Mouse (Mus musculus) liver, adult 2 months (tissue): ENCODE results near the gene Wdr43. TPM values are rescaled to one million over a fixed set of nuclear protein-coding genes. Genes with fewer than 3 reads are reported as not detected.
A peak's percentile ranks its signal among the peaks of the same experiment; 100 is the strongest.

Experiments
- DNase-seq: peaks from one replicate; pipeline ENCODE4 v3.0.0-alpha.2; 2011; ENCODE audit warnings: low read depth, low spot score; ENCODE audit errors: extremely low read depth
- H3K27ac ChIP-seq: fragments of 200-500 bp; replicated peaks from 2 replicates; pipeline ENCODE4 v1.5.1; 2012; ENCODE audit warnings: low read depth, mild to moderate bottlenecking, control low read depth, inconsistent platforms, low read length; ENCODE audit not compliant: insufficient read depth
- H3K27me3 ChIP-seq: fragments of 200-500 bp; 2 replicates; pipeline ENCODE4 v1.6.1; 2012; ENCODE audit warnings: mild to moderate bottlenecking, moderate library complexity, low read length, inconsistent platforms; ENCODE audit not compliant: control insufficient read depth, insufficient read depth
- H3K36me3 ChIP-seq: fragments of 200-500 bp; 2 replicates; pipeline ENCODE4 v1.6.1; 2012; ENCODE audit warnings: low read length, inconsistent platforms; ENCODE audit not compliant: control insufficient read depth, insufficient read depth
- H3K4me1 ChIP-seq: fragments of 200-500 bp; 2 replicates; pipeline ENCODE4 v1.6.1; 2011; ENCODE audit warnings: low read length; ENCODE audit not compliant: control insufficient read depth, insufficient read depth
- H3K4me3 ChIP-seq: fragments of 200-500 bp; 2 replicates; pipeline ENCODE4 v1.5.1; 2011; ENCODE audit warnings: low read depth, mild to moderate bottlenecking, control low read depth, low read length, moderate library complexity; ENCODE audit not compliant: insufficient read depth
- H3K79me2 ChIP-seq: fragments of 200-500 bp; 2 replicates; pipeline ENCODE4 v1.6.1; 2012; ENCODE audit warnings: inconsistent platforms, mild to moderate bottlenecking, low read length, moderate library complexity; ENCODE audit not compliant: control insufficient read depth, insufficient read depth
- H3K9ac ChIP-seq: fragments of 200-500 bp; 2 replicates; pipeline ENCODE4 v1.6.1; 2012; ENCODE audit warnings: low read depth, mild to moderate bottlenecking, control low read depth, inconsistent platforms, low read length
- CTCF ChIP-seq: fragments of 200-500 bp; IDR thresholded peaks from 2 replicates; pipeline ENCODE4 v1.5.1; 2011; ENCODE audit warnings: low read depth, low read length, control low read depth
- POLR2A ChIP-seq: fragments of 200-500 bp; IDR thresholded peaks from 2 replicates; pipeline ENCODE4 v1.6.1; 2011; ENCODE audit warnings: low read length, control low read depth; ENCODE audit not compliant: insufficient read depth; ENCODE audit errors: extremely low read depth
- WGBS: fragments of 180-500 bp; shearing (Covaris S2); methylation state at CpG from one replicate; pipeline ENCODE4 v1.1.7; 2018; 5-methylcytosine and 5-hydroxymethylcytosine counted together
- polyA plus RNA-seq: library from polyadenylated mRNA; depleted of rRNA; stranded (reverse); fragments of >200 nt; gene quantifications from 2 replicates; pipeline ENCODE4 v1.2.3, GENCODE M21; 2012
- total RNA-seq: library from RNA; depleted of rRNA; stranded (reverse); fragments of >200 nt; gene quantifications from 2 replicates; pipeline ENCODE4 v1.2.3, GENCODE M21; 2014

The Wdr43 gene
- total and polyA plus RNA-seq, 2 experiments = 4.8 to 19.5 TPM

- H3K36me3 ChIP-seq = peaks cover 1% of the 10 kb centered on the region; the same call in 1 of the 2 replicates
- under 1% methylated on average over 73 of the region's 73 CpGs for WGBS
- peak overlapping the region; percentile 93 for H3K9ac ChIP-seq
- H3K79me2 ChIP-seq = peaks cover 22% of the 10 kb centered on the region
- H3K4me3 ChIP-seq = peak overlapping the region; percentile 96
- TF ChIP-seq POLR2A (no peak), CTCF (no peak)
- H3K27ac ChIP-seq = peak overlapping the region; percentile 40
- no peak for DNase-seq
- peaks cover 12% of the 10 kb centered on the region; the same call in 1 of the 2 replicates for H3K4me1 ChIP-seq
- no peaks in the 10 kb centered on the region for H3K27me3 ChIP-seq
Measured at GRCm38 (mm10) chr17:71616319-71617032, 781 bp downstream of the Wdr43 start.

- H3K79me2 ChIP-seq = peaks cover 25% of the 10 kb centered on the region
- peak overlapping the region; percentile 93; the same call in 1 of the 2 replicates for H3K9ac ChIP-seq
- no peaks in the 10 kb centered on the region for H3K27me3 ChIP-seq
- no peak for TF ChIP-seq POLR2A
- 1% methylated on average over 10 of the region's 10 CpGs for WGBS
- peaks cover 12% of the 10 kb centered on the region; the same call in 1 of the 2 replicates for H3K4me1 ChIP-seq
- H3K4me3 ChIP-seq = peak overlapping the region; percentile 96
- peak; percentile 34 for DNase-seq
- H3K27ac ChIP-seq = no peak overlapping the region
- peaks cover 1% of the 10 kb centered on the region; the same call in 1 of the 2 replicates for H3K36me3 ChIP-seq
Measured at GRCm38 (mm10) chr17:71617033-71617362, 1.3 kb downstream of the Wdr43 start.

GRCm38 (mm10) chr17:71617974-71618373 lies 2.3 kb downstream of the Wdr43 start:
- no peak for DNase-seq
- TF ChIP-seq CTCF (no peak), POLR2A (no peak)
- 35% methylated on average over 4 of the region's 4 CpGs for WGBS
- H3K36me3 ChIP-seq = peaks cover 1% of the 10 kb centered on the region; the same call in 1 of the 2 replicates
- peaks cover 12% of the 10 kb centered on the region; the same call in 1 of the 2 replicates for H3K4me1 ChIP-seq
- no peak overlapping the region for H3K9ac ChIP-seq
- peaks cover 25% of the 10 kb centered on the region for H3K79me2 ChIP-seq
- no peaks in the 10 kb centered on the region for H3K27me3 ChIP-seq
- no peak overlapping the region for H3K27ac ChIP-seq
- H3K4me3 ChIP-seq = no peak overlapping the region

GRCm38 (mm10) chr17:71631806-71632205 lies 16.1 kb downstream of the Wdr43 start:
- Histone ChIP-seq H3K27me3 (no peaks in the 10 kb centered on the region), H3K4me3 (no peak overlapping the region), H3K4me1 (no peaks in the 10 kb centered on the region), H3K36me3 (peaks cover 61% of the 10 kb centered on the region), H3K27ac (no peak overlapping the region), H3K79me2 (no peaks in the 10 kb centered on the region), H3K9ac (no peak overlapping the region)
- TF ChIP-seq POLR2A = no peak
- no peak for DNase-seq
- WGBS = 95% methylated on average over 10 of the region's 10 CpGs

- 81% methylated on average over 8 of the region's 8 CpGs for WGBS
- Histone ChIP-seq H3K4me3 (no peak overlapping the region), H3K9ac (no peak overlapping the region), H3K36me3 (peaks cover 63% of the 10 kb centered on the region), H3K27me3 (no peaks in the 10 kb centered on the region), H3K4me1 (no peaks in the 10 kb centered on the region), H3K27ac (no peak overlapping the region), H3K79me2 (no peaks in the 10 kb centered on the region)
- TF ChIP-seq POLR2A (no peak), CTCF (no peak)
- DNase-seq = no peak
Measured at GRCm38 (mm10) chr17:71633350-71633749, 17.7 kb downstream of the Wdr43 start.

- Histone ChIP-seq H3K27ac (no peak overlapping the region), H3K79me2 (peaks cover 7% of the 10 kb centered on the region; the same call in 1 of the 2 replicates), H3K4me3 (no peak overlapping the region), H3K27me3 (no peaks in the 10 kb centered on the region), H3K9ac (no peak overlapping the region), H3K36me3 (peaks cover 73% of the 10 kb centered on the region), H3K4me1 (no peaks in the 10 kb centered on the region)
- no peak for DNase-seq
- TF ChIP-seq CTCF (no peak), POLR2A (no peak)
- 94% methylated on average over 8 of the region's 8 CpGs for WGBS
Measured at GRCm38 (mm10) chr17:71636786-71637185, 21.1 kb downstream of the Wdr43 start.
